ENCODE assay signal across 18 mouse cellular contexts in genomic region chr10:86137106-86137505, GRCm38 (mm10).
"Had no signal": no experiment of that assay in that cellular context is flagged by ENCODE, and none has a peak within 500 bp of the region (broad histone marks: within the 10 kb centered on the region; RNA-seq: fewer than 3 reads in every experiment).

No protein-coding gene starts in this region.

- DNase-seq: kidney, adult 8-10 months; kidney, postnatal 36 days; layer of hippocampus, postnatal 36 days; right cerebral cortex, adult 18-20 months; right cerebral cortex, postnatal 14 days; right cerebral cortex, postnatal 4 days; thymus, adult 18-20 months; thymus, postnatal 36 days had no signal

- H3K27me3 ChIP-seq: liver, embryonic 12.5 days; liver, embryonic 15.5 days; midbrain, embryonic 12.5 days; midbrain, embryonic 15.5 days; neural tube, embryonic 12.5 days; neural tube, embryonic 15.5 days had no signal

- H3K27ac ChIP-seq: left cerebral cortex, adult 2 months; liver, embryonic 12.5 days; liver, embryonic 15.5 days; macrophage; midbrain, embryonic 12.5 days; midbrain, embryonic 15.5 days; neural tube, embryonic 12.5 days; neural tube, embryonic 15.5 days; stomach, postnatal 0 days had no signal

- H3K36me3 ChIP-seq: liver, embryonic 12.5 days; liver, embryonic 15.5 days; midbrain, embryonic 12.5 days; midbrain, embryonic 15.5 days; neural tube, embryonic 12.5 days; neural tube, embryonic 15.5 days had no signal

- H3K9ac ChIP-seq: liver, embryonic 12.5 days; liver, embryonic 15.5 days; midbrain, embryonic 12.5 days; midbrain, embryonic 15.5 days; neural tube, embryonic 12.5 days; neural tube, embryonic 15.5 days had no signal

- H3K4me2 ChIP-seq: liver, embryonic 12.5 days; liver, embryonic 15.5 days; midbrain, embryonic 12.5 days; midbrain, embryonic 15.5 days; neural tube, embryonic 12.5 days; neural tube, embryonic 15.5 days had no signal

- ATAC-seq: intestine, postnatal 0 days; liver, embryonic 12.5 days; midbrain, embryonic 15.5 days had no signal

- H3K4me1 ChIP-seq: liver, embryonic 12.5 days; liver, embryonic 15.5 days; midbrain, embryonic 12.5 days; midbrain, embryonic 15.5 days; neural tube, embryonic 12.5 days; neural tube, embryonic 15.5 days had no signal

- H3K9me3 ChIP-seq: liver, embryonic 12.5 days; liver, embryonic 15.5 days; midbrain, embryonic 12.5 days; midbrain, embryonic 15.5 days; neural tube, embryonic 12.5 days; neural tube, embryonic 15.5 days had no signal

- H3K4me3 ChIP-seq: left cerebral cortex, adult 2 months; liver, embryonic 12.5 days; liver, embryonic 15.5 days; midbrain, embryonic 12.5 days; midbrain, embryonic 15.5 days; neural tube, embryonic 12.5 days; neural tube, embryonic 15.5 days had no signal
